Mouse (Mus musculus) erythroid progenitor cell, adult 5-6 weeks (primary cell): ENCODE data around the gene Tgtp2. TPM values are rescaled to one million over a fixed set of nuclear protein-coding genes. Genes with fewer than 3 reads are reported as not detected.

Source experiments
- total RNA-seq, 2 experiments: library from RNA; stranded (forward) in 1 of 2; stranded (reverse) in 1 of 2; fragments of 150-400 nt in 1 of 2; fragments of 186-747, 209-891 nt in 1 of 2; gene quantifications; 2 replicates each; pipeline versions ENCODE4 v1.2.3 to v1.2.4; 2015 to 2017; ENCODE audit warnings: low replicate concordance in 2 of 2

Gene Tgtp2
- total RNA-seq, 2 experiments from 2014 or later, result 19.6 to 29.3 TPM

Other genes with a start within 250 kb of the Tgtp2 start
- gene Trim41, start 246.9 kb downstream of the Tgtp2 start, total RNA-seq (2015; ENCODE audit: low replicate concordance), result 8.8 and 10.1 TPM in 2 replicates
- gene Trim41, start 246.9 kb downstream of the Tgtp2 start, total RNA-seq (2017; ENCODE audit: low replicate concordance), result 17.5 and 41.5 TPM in 2 replicates
- gene Trim7, start 238.1 kb downstream of the Tgtp2 start, total RNA-seq (2015; ENCODE audit: low replicate concordance), result 0.42 TPM in 1 of 2 replicates, not detected in the other
- 1.0 TPM in 1 of 2 replicates, not detected in the other for gene Trim7, start 238.1 kb downstream of the Tgtp2 start, total RNA-seq (2017; ENCODE audit: low replicate concordance)
- gene Gm12184, start 237.6 kb downstream of the Tgtp2 start, total RNA-seq (2015; ENCODE audit: low replicate concordance), result 2.9 TPM in 1 of 2 replicates, not detected in the other
- gene Gm12184, start 237.6 kb downstream of the Tgtp2 start, total RNA-seq (2017; ENCODE audit: low replicate concordance), result 9.6 TPM in 1 of 2 replicates, not detected in the other
- 50.3 and 55.5 TPM in 2 replicates for gene Irgm1, start 192.5 kb downstream of the Tgtp2 start, total RNA-seq (2015; ENCODE audit: low replicate concordance)
- 51.0 and 53.7 TPM in 2 replicates for gene Irgm1, start 192.5 kb downstream of the Tgtp2 start, total RNA-seq (2017; ENCODE audit: low replicate concordance)
- gene Gm5431, start 162.0 kb downstream of the Tgtp2 start, total RNA-seq (2015; ENCODE audit: low replicate concordance), result 0.72 and 1.7 TPM in 2 replicates
- gene Gm5431, start 162.0 kb downstream of the Tgtp2 start, total RNA-seq (2017; ENCODE audit: low replicate concordance), result 0.64 and 1.5 TPM in 2 replicates
- gene Psme2b, start 118.0 kb downstream of the Tgtp2 start, total RNA-seq (2015; ENCODE audit: low replicate concordance), result 6.3 and 13.7 TPM in 2 replicates
- gene Psme2b, start 118.0 kb downstream of the Tgtp2 start, total RNA-seq (2017; ENCODE audit: low replicate concordance), result 0.90 and 2.6 TPM in 2 replicates
- gene Olfr56, start 85.3 kb downstream of the Tgtp2 start, total RNA-seq (2015; ENCODE audit: low replicate concordance), result 1.7 and 3.2 TPM in 2 replicates
- gene Olfr56, start 85.3 kb downstream of the Tgtp2 start, total RNA-seq (2017; ENCODE audit: low replicate concordance), result 1.5 and 6.1 TPM in 2 replicates
- 12.2 and 15.5 TPM in 2 replicates for gene 9930111J21Rik1, start 84.8 kb downstream of the Tgtp2 start, total RNA-seq (2015; ENCODE audit: low replicate concordance)
- 1.4 and 5.0 TPM in 2 replicates for gene 9930111J21Rik1, start 84.8 kb downstream of the Tgtp2 start, total RNA-seq (2017; ENCODE audit: low replicate concordance)
- 1.1 TPM in 1 of 2 replicates, not detected in the other for gene Gm12185, start 72.0 kb downstream of the Tgtp2 start, total RNA-seq (2015; ENCODE audit: low replicate concordance)
- not detected in 2 replicates for gene Gm12185, start 72.0 kb downstream of the Tgtp2 start, total RNA-seq (2017; ENCODE audit: low replicate concordance)
- not detected in 2 replicates for gene Tgtp1, start 70.0 kb downstream of the Tgtp2 start, total RNA-seq (2015; ENCODE audit: low replicate concordance)
- gene Tgtp1, start 70.0 kb downstream of the Tgtp2 start, total RNA-seq (2017; ENCODE audit: low replicate concordance), result 2.6 and 3.5 TPM in 2 replicates
- 19.1 and 19.3 TPM in 2 replicates for gene 9930111J21Rik2, start 13.0 kb downstream of the Tgtp2 start, total RNA-seq (2015; ENCODE audit: low replicate concordance)
- 13.3 and 13.7 TPM in 2 replicates for gene 9930111J21Rik2, start 13.0 kb downstream of the Tgtp2 start, total RNA-seq (2017; ENCODE audit: low replicate concordance)
- 54.1 and 55.9 TPM in 2 replicates for gene Ifi47, start 12.4 kb upstream of the Tgtp2 start, total RNA-seq (2015; ENCODE audit: low replicate concordance)
- gene Ifi47, start 12.4 kb upstream of the Tgtp2 start, total RNA-seq (2017; ENCODE audit: low replicate concordance), result 17.2 and 18.8 TPM in 2 replicates
- gene Olfr1396, start 50.7 kb upstream of the Tgtp2 start, total RNA-seq (2015; ENCODE audit: low replicate concordance), result not detected in 2 replicates
- not detected in 2 replicates for gene Olfr1396, start 50.7 kb upstream of the Tgtp2 start, total RNA-seq (2017; ENCODE audit: low replicate concordance)
- gene Olfr1395, start 78.1 kb upstream of the Tgtp2 start, total RNA-seq (2015; ENCODE audit: low replicate concordance), result not detected in 2 replicates
- gene Olfr1395, start 78.1 kb upstream of the Tgtp2 start, total RNA-seq (2017; ENCODE audit: low replicate concordance), result not detected in 2 replicates
- not detected in 2 replicates for gene Olfr1394, start 90.2 kb upstream of the Tgtp2 start, total RNA-seq (2015; ENCODE audit: low replicate concordance)
- gene Olfr1394, start 90.2 kb upstream of the Tgtp2 start, total RNA-seq (2017; ENCODE audit: low replicate concordance), result not detected in 2 replicates
- gene Btnl9, start 123.0 kb upstream of the Tgtp2 start, total RNA-seq (2015; ENCODE audit: low replicate concordance), result 1.1 and 2.9 TPM in 2 replicates
- 0.53 and 0.77 TPM in 2 replicates for gene Btnl9, start 123.0 kb upstream of the Tgtp2 start, total RNA-seq (2017; ENCODE audit: low replicate concordance)
- gene Zfp62, start 139.1 kb upstream of the Tgtp2 start, total RNA-seq (2015; ENCODE audit: low replicate concordance), result 55.9 and 72.1 TPM in 2 replicates
- gene Zfp62, start 139.1 kb upstream of the Tgtp2 start, total RNA-seq (2017; ENCODE audit: low replicate concordance), result 35.6 and 36.3 TPM in 2 replicates
- 12.2 and 15.5 TPM in 2 replicates for gene Mgat1, start 180.0 kb upstream of the Tgtp2 start, total RNA-seq (2015; ENCODE audit: low replicate concordance)
- gene Mgat1, start 180.0 kb upstream of the Tgtp2 start, total RNA-seq (2017; ENCODE audit: low replicate concordance), result 21.8 and 26.2 TPM in 2 replicates
- not detected in 2 replicates for gene Olfr1393, start 214.1 kb upstream of the Tgtp2 start, total RNA-seq (2015; ENCODE audit: low replicate concordance)
- not detected in 2 replicates for gene Olfr1393, start 214.1 kb upstream of the Tgtp2 start, total RNA-seq (2017; ENCODE audit: low replicate concordance)
- not detected in 2 replicates for gene Olfr1392, start 221.1 kb upstream of the Tgtp2 start, total RNA-seq (2015; ENCODE audit: low replicate concordance)
- not detected in 2 replicates for gene Olfr1392, start 221.1 kb upstream of the Tgtp2 start, total RNA-seq (2017; ENCODE audit: low replicate concordance)
- not detected in 2 replicates for gene Olfr10, start 240.5 kb upstream of the Tgtp2 start, total RNA-seq (2015; ENCODE audit: low replicate concordance)
- gene Olfr10, start 240.5 kb upstream of the Tgtp2 start, total RNA-seq (2017; ENCODE audit: low replicate concordance), result not detected in 2 replicates